Mouse (Mus musculus) urinary bladder, adult 18-20 months (tissue): ENCODE measurements around the gene Gm9112.
"Not testable (repeated sequence)": the region's sequence is repeated elsewhere in the genome, so short reads cannot be mapped to it uniquely, and the experiment has no call there.

ENCODE experiments used
- DNase-seq, 2 experiments: peaks; one replicate each; pipeline ENCODE4 v3.0.0; 2022; ENCODE audit warnings: low spot score in 2 of 2, mixed read lengths in 2 of 2

Gene Gm9112

GRCm38 (mm10) chrX:102707535-102707934 lies at the start of gene Gm9112, which contains the start of gene Dmrtc1b:
TSS of gene Gm9112 (minus strand) at chrX:102707635.
TSS of gene Dmrtc1b (plus strand) at chrX:102707865.
- not testable (repeated sequence) for DNase-seq

GRCm38 (mm10) chrX:102724226-102724625 lies 16.8 kb upstream of the Gm9112 start:
- DNase-seq = not testable (repeated sequence)

GRCm38 (mm10) chrX:102700636-102701035 lies 6.8 kb downstream of the Gm9112 start:
- DNase-seq = not testable (repeated sequence)

- DNase-seq = peak in 1 of 2 experiments; percentile 1
Measured at GRCm38 (mm10) chrX:102689252-102689651, 18.2 kb downstream of the Gm9112 start.

- not testable (repeated sequence) for DNase-seq
Measured at GRCm38 (mm10) chrX:102686872-102687271, 20.6 kb downstream of the Gm9112 start, which contains the start of gene Gm3880. TSS of gene Gm3880 (minus strand) at chrX:102686972.

GRCm38 (mm10) chrX:102684706-102685105 lies 22.7 kb downstream of the Gm9112 start:
- DNase-seq = not testable (repeated sequence)

- no peak for DNase-seq
Measured at GRCm38 (mm10) chrX:102666641-102667040, 40.8 kb downstream of the Gm9112 start.

GRCm38 (mm10) chrX:102660712-102661111 lies 46.7 kb downstream of the Gm9112 start:
- DNase-seq = no peak
